Mouse (Mus musculus): Measurements from ENCODE around the gene Gm28308.

DNA sequence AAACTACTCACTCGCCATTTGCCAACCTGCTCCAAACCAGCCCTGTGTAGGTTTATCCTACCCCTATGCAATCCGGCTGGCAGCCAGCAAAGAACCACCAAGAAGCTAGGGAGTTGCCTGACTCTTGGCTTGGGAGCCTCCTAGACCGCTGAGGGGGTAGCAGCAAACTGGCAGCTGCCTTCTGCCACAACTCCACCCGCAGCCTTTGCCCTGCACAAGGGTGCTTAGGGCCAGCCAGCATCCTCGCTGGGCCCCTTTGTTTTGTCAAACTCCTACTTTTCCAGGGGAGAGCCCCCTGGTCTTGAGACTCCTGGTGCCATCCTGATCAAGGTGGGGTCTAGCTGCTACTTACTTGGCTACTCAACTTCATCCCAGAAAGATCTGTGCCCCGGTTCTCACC lies 28.5 kb downstream of the Gm28308 start:
- no peak for TF ChIP-seq CTCF (IDR thresholded peaks at IDR 0.05; ENCODE audit: low read depth)
- no peak for TF ChIP-seq EP300 (IDR thresholded peaks at IDR 0.05; ENCODE audit: low read depth)
